Mouse (Mus musculus): ENCODE results near the gene Zfp90. TPM values are rescaled to one million over a fixed set of nuclear protein-coding genes. Genes with fewer than 3 reads are reported as not detected.

The Zfp90 gene
- polyA plus RNA-seq, 1 experiment, result 0.02 TPM

DNA sequence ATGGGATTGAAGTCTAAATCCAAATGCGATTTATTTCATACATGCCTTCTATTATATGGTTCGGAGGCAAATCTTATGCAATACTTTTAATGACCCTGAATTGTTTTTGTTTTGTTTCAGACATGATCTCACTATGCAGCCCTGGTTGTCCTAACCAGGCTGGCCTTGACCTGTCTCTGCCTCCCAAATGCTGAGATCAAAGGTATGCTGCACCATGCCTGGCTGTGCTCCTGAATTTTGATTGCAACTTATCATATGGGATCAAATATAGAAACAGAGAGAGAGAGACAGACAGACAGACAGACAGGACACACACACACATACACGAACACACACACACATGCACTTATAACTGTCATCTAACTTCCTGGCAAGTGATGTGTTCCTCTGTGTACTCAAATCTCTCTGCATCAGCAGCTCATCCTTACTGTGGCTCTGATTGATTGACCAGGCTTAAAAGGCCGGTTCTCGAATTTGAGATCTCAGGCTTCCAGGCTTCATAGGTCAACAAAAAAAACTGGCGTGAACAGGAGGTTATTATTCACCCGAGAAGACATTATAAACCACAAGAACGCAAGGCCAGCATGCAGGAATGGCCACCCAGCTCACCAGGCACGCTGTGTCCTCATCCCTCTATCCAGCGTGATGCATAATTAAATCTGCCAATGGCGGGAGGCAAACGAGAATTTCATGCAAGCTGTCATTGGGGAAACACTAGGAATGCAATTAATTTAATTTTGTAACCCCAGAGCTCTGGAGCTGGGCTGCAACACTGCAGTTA, 37.8 kb downstream of the Zfp90 start:
- Histone ChIP-seq H3K27me3 (ENCODE audit: control insufficient read depth) (no peaks in the 10 kb centered on the region), H3K36me3 (ENCODE audit: control insufficient read depth) (no peaks in the 10 kb centered on the region), H3K4me3 (replicated peaks) (no peak overlapping the region), H3K4me1 (ENCODE audit: control insufficient read depth) (no peaks in the 10 kb centered on the region), H3K9me3 (ENCODE audit: control insufficient read depth, low read length) (no peaks in the 10 kb centered on the region)
- no peak for TF ChIP-seq GATA1 (IDR thresholded peaks at IDR 0.05; ENCODE audit: low read length)

DNA sequence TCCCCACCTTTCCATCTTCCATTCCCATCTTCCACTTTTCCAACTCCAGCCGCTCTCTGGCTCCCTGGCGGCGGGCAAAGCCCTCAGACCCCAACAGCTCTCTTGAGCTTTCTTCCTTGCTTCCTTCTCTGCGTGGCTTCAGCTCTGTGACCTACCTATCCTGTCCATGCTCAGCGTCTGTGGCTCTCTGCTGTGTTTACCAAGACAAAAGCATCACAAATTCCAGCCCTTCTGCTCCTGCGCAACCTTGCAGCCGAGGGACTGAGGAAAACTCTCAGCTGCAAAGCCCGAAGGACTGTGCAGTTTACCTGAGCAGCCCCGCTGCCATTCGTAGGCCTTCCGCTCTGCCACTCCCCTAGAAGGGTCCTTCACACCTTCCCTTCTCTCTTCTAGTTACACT, 38.9 kb downstream of the Zfp90 start:
- H3K9me3 ChIP-seq (ENCODE audit: control insufficient read depth, low read length), result no peaks in the 10 kb centered on the region
- TF ChIP-seq GATA1 (IDR thresholded peaks at IDR 0.05; ENCODE audit: low read length), result no peak
- TF ChIP-seq TAL1 (IDR thresholded peaks at IDR 0.05; ENCODE audit: low read length), result no peak
- H3K4me1 ChIP-seq (ENCODE audit: control insufficient read depth), result no peaks in the 10 kb centered on the region
- H3K27me3 ChIP-seq (ENCODE audit: control insufficient read depth), result no peaks in the 10 kb centered on the region
- H3K36me3 ChIP-seq (ENCODE audit: control insufficient read depth), result no peaks in the 10 kb centered on the region
- no peak overlapping the region for H3K4me3 ChIP-seq (replicated peaks)

DNA sequence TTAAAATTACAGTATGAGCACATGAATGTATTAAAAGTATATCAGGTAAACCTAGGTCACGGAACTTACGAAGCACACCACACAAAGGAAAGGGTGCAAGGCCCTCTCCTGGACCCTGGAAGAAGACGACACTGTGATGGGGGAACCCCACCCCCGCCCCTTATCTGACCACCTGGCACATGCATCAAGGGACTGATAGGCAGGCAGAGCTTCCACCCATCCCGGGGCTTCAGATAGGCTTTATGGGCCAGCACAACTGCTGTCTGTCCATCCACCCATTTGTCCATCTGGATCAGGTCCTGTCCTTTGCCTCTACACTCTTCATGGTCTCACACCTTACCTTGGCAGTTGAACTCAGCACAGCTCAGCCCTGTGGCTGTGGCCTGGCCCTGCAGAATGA, 47.0 kb downstream of the Zfp90 start:
- no peak for TF ChIP-seq TAL1 (IDR thresholded peaks at IDR 0.05; ENCODE audit: low read length)
- no peak for TF ChIP-seq GATA1 (IDR thresholded peaks at IDR 0.05; ENCODE audit: low read length)
- peaks cover 5% of the 10 kb centered on the region for H3K4me1 ChIP-seq (ENCODE audit: control insufficient read depth)
- no peaks in the 10 kb centered on the region for H3K9me3 ChIP-seq (ENCODE audit: control insufficient read depth, low read length)
- H3K27me3 ChIP-seq (ENCODE audit: control insufficient read depth), result no peaks in the 10 kb centered on the region
- no peaks in the 10 kb centered on the region for H3K36me3 ChIP-seq (ENCODE audit: control insufficient read depth)
- H3K4me3 ChIP-seq (replicated peaks), result no peak overlapping the region

DNA sequence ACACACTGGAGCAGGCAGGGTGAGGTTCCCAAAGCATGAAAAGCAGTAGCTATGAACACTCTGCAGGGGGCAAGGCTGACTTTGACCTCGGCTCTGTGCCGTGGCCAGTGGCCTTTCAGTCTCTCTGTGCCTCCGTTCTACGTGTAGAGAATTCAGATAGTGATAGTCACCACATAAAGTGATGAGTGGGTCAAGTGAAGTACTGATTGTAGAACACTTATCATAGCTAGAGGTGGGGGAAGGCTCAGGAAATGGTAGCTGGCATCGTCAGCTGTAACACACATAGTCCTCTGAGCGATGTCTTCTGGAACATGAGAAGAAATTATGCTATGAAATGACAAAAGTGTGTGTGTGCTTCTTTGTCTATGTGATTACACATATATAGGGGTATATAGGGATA, 48.7 kb downstream of the Zfp90 start:
- no peaks in the 10 kb centered on the region for H3K36me3 ChIP-seq (ENCODE audit: control insufficient read depth)
- no peaks in the 10 kb centered on the region for H3K9me3 ChIP-seq (ENCODE audit: control insufficient read depth, low read length)
- H3K27me3 ChIP-seq (ENCODE audit: control insufficient read depth), result no peaks in the 10 kb centered on the region
- peaks cover 5% of the 10 kb centered on the region for H3K4me1 ChIP-seq (ENCODE audit: control insufficient read depth)
- no peak for TF ChIP-seq GATA1 (IDR thresholded peaks at IDR 0.05; ENCODE audit: low read length)
- no peak for TF ChIP-seq TAL1 (IDR thresholded peaks at IDR 0.05; ENCODE audit: low read length)
- H3K4me3 ChIP-seq (replicated peaks), result no peak overlapping the region

DNA sequence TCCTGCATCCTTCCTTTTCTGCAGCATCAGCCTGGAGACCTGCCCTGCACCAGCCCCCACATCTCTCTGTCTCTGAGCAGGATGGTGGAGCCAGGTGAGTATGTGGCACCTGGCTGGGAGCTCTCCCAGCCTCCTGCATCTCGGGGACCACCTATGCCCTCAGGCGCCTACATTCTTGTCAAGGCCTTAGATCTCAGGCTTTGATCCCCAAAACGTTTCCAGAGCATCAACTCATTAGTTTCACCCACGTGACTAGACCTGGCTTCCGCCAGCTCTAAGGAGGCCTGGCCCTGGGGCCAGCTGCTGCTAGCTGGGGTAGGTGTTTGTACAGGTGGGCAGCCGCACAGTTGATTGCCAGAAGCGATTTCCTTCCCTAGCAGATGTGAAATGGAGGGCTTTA, 54.4 kb downstream of the Zfp90 start:
- Histone ChIP-seq H3K4me1 (ENCODE audit: control insufficient read depth) (no peaks in the 10 kb centered on the region), H3K4me3 (replicated peaks) (no peak overlapping the region), H3K9me3 (ENCODE audit: control insufficient read depth, low read length) (no peaks in the 10 kb centered on the region), H3K27me3 (ENCODE audit: control insufficient read depth) (no peaks in the 10 kb centered on the region), H3K36me3 (ENCODE audit: control insufficient read depth) (no peaks in the 10 kb centered on the region)
- TF ChIP-seq GATA1 (IDR thresholded peaks at IDR 0.05; ENCODE audit: low read length), result no peak
- TF ChIP-seq TAL1 (IDR thresholded peaks at IDR 0.05; ENCODE audit: low read length), result no peak

DNA sequence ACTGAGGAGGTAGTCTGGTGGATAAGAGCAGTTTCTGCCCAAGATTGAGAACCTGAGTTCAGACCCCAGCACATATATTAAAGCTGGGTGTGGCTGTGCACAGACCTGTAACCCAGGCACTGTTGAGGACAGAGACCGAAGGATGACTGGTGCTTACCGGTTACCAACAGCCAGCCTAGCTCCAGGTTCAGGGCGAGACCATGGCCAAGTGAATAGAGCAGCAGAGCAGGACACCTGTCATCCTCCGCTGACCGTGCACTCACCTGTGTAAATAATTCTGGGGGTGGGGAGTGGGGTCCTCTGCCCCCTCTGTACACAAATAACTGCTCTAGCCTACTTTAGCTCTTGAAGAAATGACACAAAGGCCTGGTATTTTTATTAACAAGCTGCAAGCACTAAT, 58.9 kb downstream of the Zfp90 start:
- Histone ChIP-seq H3K4me3 (replicated peaks) (no peak overlapping the region), H3K9me3 (ENCODE audit: control insufficient read depth, low read length) (peaks cover 10% of the 10 kb centered on the region)
- TF ChIP-seq GATA1 (IDR thresholded peaks at IDR 0.05; ENCODE audit: low read length) (no peak), TAL1 (IDR thresholded peaks at IDR 0.05; ENCODE audit: low read length) (no peak)

More for the DNA sequence above, 58.9 kb downstream of the Zfp90 start:
- no peaks in the 10 kb centered on the region for H3K4me1 ChIP-seq (ENCODE audit: control insufficient read depth)
- no peaks in the 10 kb centered on the region for H3K27me3 ChIP-seq (ENCODE audit: control insufficient read depth)
- no peaks in the 10 kb centered on the region for H3K36me3 ChIP-seq (ENCODE audit: control insufficient read depth)

Other genes starting within 250 kb of the Zfp90 start
- gene Slc7a6, start 246.5 kb upstream of the Zfp90 start, polyA plus RNA-seq (2012), result 0.03 and 0.06 TPM in 2 replicates
- 1.2 and 1.4 TPM in 2 replicates for gene Slc7a6os, start 204.4 kb upstream of the Zfp90 start, polyA plus RNA-seq (2012)
- 0.36 and 0.73 TPM in 2 replicates for gene Prmt7, start 204.4 kb upstream of the Zfp90 start, polyA plus RNA-seq (2012)
- gene Smpd3, start 77.3 kb upstream of the Zfp90 start, polyA plus RNA-seq (2012), result not detected in 2 replicates
- not detected in 2 replicates for gene 6030452D12Rik, start 85.2 kb downstream of the Zfp90 start, polyA plus RNA-seq (2012)
- gene Cdh3, start 95.6 kb downstream of the Zfp90 start, polyA plus RNA-seq (2012), result 0.02 TPM in 1 of 2 replicates, not detected in the other
- 1.6 and 2.0 TPM in 2 replicates for gene Gm10073, start 158.1 kb downstream of the Zfp90 start, polyA plus RNA-seq (2012)
- 0.01 TPM in 1 of 2 replicates, not detected in the other for gene Cdh1, start 188.0 kb downstream of the Zfp90 start, polyA plus RNA-seq (2012)